Mouse (Mus musculus): ENCODE data around the gene Patl2. TPM values are rescaled to one million over a fixed set of nuclear protein-coding genes. Genes with fewer than 3 reads are reported as not detected.

The Patl2 gene
- not detected in 2 replicates for polyA plus RNA-seq (2015; fragmentation: Nextera tagmentation; extraction: Ambion mirVana)

GRCm38 (mm10) chr2:122186106-122186505 is at the start of gene Patl2, which contains the start of gene Terb2:
Gene Patl2 (minus strand): TSS chr2:122186189.
Gene Terb2 (plus strand): TSS chr2:122186272.
- Histone ChIP-seq H3K4me2 (replicated peaks; ENCODE audit: low read depth, low read length) (no peak within 1 kb of the TSS), H3K4me3 (ENCODE audit: low read depth, low read length) (no peak within 1 kb of the TSS), H3K36me3 (ENCODE audit: insufficient read depth, low read length) (no peaks in the 10 kb centered on the region), H3K27me3 (replicated peaks; ENCODE audit: insufficient read depth, low read length) (no peaks in the 10 kb centered on the region), H3K9me3 (ENCODE audit: low read length) (no peaks in the 10 kb centered on the region), H3K4me1 (ENCODE audit: insufficient read depth, low read depth, low read length) (no peaks in the 10 kb centered on the region), H3K9ac (replicated peaks; ENCODE audit: low read depth) (no peak within 1 kb of the TSS), H3K27ac (ENCODE audit: low read length) (no peak within 1 kb of the TSS)
- DNase-seq (ENCODE audit: low spot score), result no peak
- WGBS, result 81% methylated on average over 17 of the region's 17 CpGs
- ATAC-seq, result no peak
- TF ChIP-seq EP300 (IDR thresholded peaks at IDR 0.05) (no peak), CTCF (IDR thresholded peaks at IDR 0.05) (no peak)

- Histone ChIP-seq H3K36me3 (ENCODE audit: insufficient read depth, low read length) (no peaks in the 10 kb centered on the region), H3K27me3 (replicated peaks; ENCODE audit: insufficient read depth, low read length) (no peaks in the 10 kb centered on the region), H3K27ac (ENCODE audit: low read length) (no peak overlapping the region), H3K4me2 (replicated peaks; ENCODE audit: low read depth, low read length) (peak overlapping the region; percentile 86; the same call in 1 of the 2 replicates), H3K9me3 (ENCODE audit: low read length) (no peaks in the 10 kb centered on the region), H3K4me3 (ENCODE audit: low read depth, low read length) (no peak overlapping the region; the same call in 1 of the 2 replicates), H3K9ac (replicated peaks; ENCODE audit: low read depth) (no peak overlapping the region), H3K4me1 (ENCODE audit: insufficient read depth, low read depth, low read length) (no peaks in the 10 kb centered on the region)
- DNase-seq (ENCODE audit: low spot score), result no peak
- no peak for ATAC-seq
- TF ChIP-seq CTCF (IDR thresholded peaks at IDR 0.05), result no peak
- WGBS, result 83% methylated on average over 2 of the region's 2 CpGs
Measured at GRCm38 (mm10) chr2:122235425-122235824, 49.4 kb upstream of the Patl2 start.

- 1% methylated on average over 34 of the region's 35 CpGs for WGBS
- Histone ChIP-seq H3K4me3 (ENCODE audit: low read depth, low read length) (peak within 1 kb of the TSS; percentile 59), H3K36me3 (ENCODE audit: insufficient read depth, low read length) (no peaks in the 10 kb centered on the region), H3K4me1 (ENCODE audit: insufficient read depth, low read depth, low read length) (no peaks in the 10 kb centered on the region), H3K27me3 (replicated peaks; ENCODE audit: insufficient read depth, low read length) (no peaks in the 10 kb centered on the region), H3K9me3 (ENCODE audit: low read length) (no peaks in the 10 kb centered on the region), H3K9ac (replicated peaks; ENCODE audit: low read depth) (peak within 1 kb of the TSS; percentile 19), H3K27ac (ENCODE audit: low read length) (no peak within 1 kb of the TSS), H3K4me2 (replicated peaks; ENCODE audit: low read depth, low read length) (peak within 1 kb of the TSS; percentile 86)
- ATAC-seq (peak; percentile 83), DNase-seq (ENCODE audit: low spot score) (peak; percentile 72)
- TF ChIP-seq CTCF (IDR thresholded peaks at IDR 0.05) (no peak), EP300 (IDR thresholded peaks at IDR 0.05) (no peak)
Measured at GRCm38 (mm10) chr2:122234611-122235288, 48.8 kb upstream of the Patl2 start, which contains the start of gene Sord. Gene Sord (plus strand): TSS chr2:122234749.

GRCm38 (mm10) chr2:122233759-122234557 is 48.0 kb upstream of the Patl2 start:
- H3K9me3 ChIP-seq (ENCODE audit: low read length), result no peaks in the 10 kb centered on the region
- H3K9ac ChIP-seq (replicated peaks; ENCODE audit: low read depth), result peak overlapping the region; percentile 19
- no peaks in the 10 kb centered on the region for H3K36me3 ChIP-seq (ENCODE audit: insufficient read depth, low read length)
- WGBS, result 7% methylated on average over 26 of the region's 26 CpGs
- H3K27me3 ChIP-seq (replicated peaks; ENCODE audit: insufficient read depth, low read length), result no peaks in the 10 kb centered on the region
- peak; percentile 53 for DNase-seq (ENCODE audit: low spot score)
- H3K4me2 ChIP-seq (replicated peaks; ENCODE audit: low read depth, low read length), result peak overlapping the region; percentile 86
- H3K27ac ChIP-seq (ENCODE audit: low read length), result no peak overlapping the region
- H3K4me3 ChIP-seq (ENCODE audit: low read depth, low read length), result peak overlapping the region; percentile 59
- peak; percentile 31 for ATAC-seq
- TF ChIP-seq EP300 (IDR thresholded peaks at IDR 0.05), result no peak
- TF ChIP-seq CTCF (IDR thresholded peaks at IDR 0.05), result no peak
- H3K4me1 ChIP-seq (ENCODE audit: insufficient read depth, low read depth, low read length), result no peaks in the 10 kb centered on the region

GRCm38 (mm10) chr2:122233341-122233740 is 47.4 kb upstream of the Patl2 start:
- Histone ChIP-seq H3K9me3 (ENCODE audit: low read length) (no peaks in the 10 kb centered on the region), H3K27me3 (replicated peaks; ENCODE audit: insufficient read depth, low read length) (no peaks in the 10 kb centered on the region), H3K4me2 (replicated peaks; ENCODE audit: low read depth, low read length) (no peak overlapping the region), H3K36me3 (ENCODE audit: insufficient read depth, low read length) (no peaks in the 10 kb centered on the region), H3K4me1 (ENCODE audit: insufficient read depth, low read depth, low read length) (no peaks in the 10 kb centered on the region), H3K4me3 (ENCODE audit: low read depth, low read length) (no peak overlapping the region), H3K27ac (ENCODE audit: low read length) (no peak overlapping the region), H3K9ac (replicated peaks; ENCODE audit: low read depth) (no peak overlapping the region)
- no peak for DNase-seq (ENCODE audit: low spot score)
- no peak for ATAC-seq
- 49% methylated on average over 5 of the region's 5 CpGs for WGBS
- no peak for TF ChIP-seq CTCF (IDR thresholded peaks at IDR 0.05)
- no peak for TF ChIP-seq EP300 (IDR thresholded peaks at IDR 0.05)

GRCm38 (mm10) chr2:122231616-122232015 is 45.6 kb upstream of the Patl2 start:
- Histone ChIP-seq H3K9ac (replicated peaks; ENCODE audit: low read depth) (no peak overlapping the region), H3K9me3 (ENCODE audit: low read length) (no peaks in the 10 kb centered on the region), H3K27me3 (replicated peaks; ENCODE audit: insufficient read depth, low read length) (no peaks in the 10 kb centered on the region), H3K4me3 (ENCODE audit: low read depth, low read length) (no peak overlapping the region), H3K27ac (ENCODE audit: low read length) (no peak overlapping the region), H3K4me2 (replicated peaks; ENCODE audit: low read depth, low read length) (no peak overlapping the region), H3K4me1 (ENCODE audit: insufficient read depth, low read depth, low read length) (no peaks in the 10 kb centered on the region), H3K36me3 (ENCODE audit: insufficient read depth, low read length) (no peaks in the 10 kb centered on the region)
- WGBS, result 78% methylated on average over 9 of the region's 9 CpGs
- DNase-seq (ENCODE audit: low spot score), result no peak
- TF ChIP-seq CTCF (IDR thresholded peaks at IDR 0.05) (no peak), EP300 (IDR thresholded peaks at IDR 0.05) (no peak)
- ATAC-seq, result no peak
